Mouse (Mus musculus): Measurements from ENCODE around the gene Plppr3. TPM values are rescaled to one million over a fixed set of nuclear protein-coding genes. Genes with fewer than 3 reads are reported as not detected.

Gene Plppr3
- polyA plus RNA-seq, 1 experiment from 2014 or later = 156 TPM

DNA sequence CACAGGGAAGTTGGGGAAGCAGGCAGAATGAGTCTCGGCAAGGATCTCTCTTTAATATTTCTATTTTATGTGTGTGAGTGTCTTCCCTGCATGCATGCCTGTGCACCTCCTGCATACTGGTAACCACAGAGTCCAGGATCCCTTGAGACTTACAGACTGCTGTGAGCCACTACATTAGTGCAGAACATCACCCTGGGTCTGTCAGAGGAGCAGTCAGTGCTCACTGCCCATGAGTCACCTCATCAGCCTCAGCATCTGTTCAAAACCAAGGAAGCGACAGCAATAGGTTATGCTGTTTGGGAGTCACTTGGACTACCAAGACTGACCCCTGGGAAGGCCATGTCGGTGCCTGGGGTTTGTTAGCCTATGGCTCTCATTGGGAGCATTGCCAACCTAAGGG is 32.1 kb downstream of the Plppr3 start:
- H3K4me1 ChIP-seq (ENCODE audit: control insufficient read depth, insufficient read depth, low read length) = peaks cover 10% of the 10 kb centered on the region
- H3K9ac ChIP-seq (ENCODE audit: low read length) = no peak overlapping the region
- H3K4me3 ChIP-seq (ENCODE audit: low read depth, low read length) = no peak overlapping the region
- H3K4me2 ChIP-seq (ENCODE audit: low read depth) = no peak overlapping the region
- DNase-seq (ENCODE audit: low spot score) (no peak), ATAC-seq (ENCODE audit: insufficient read depth, low FRiP score, low TSS enrichment) (no peak)
- H3K27ac ChIP-seq (ENCODE audit: low read depth, low read length) = peak overlapping the region; percentile 58; the same call in 1 of the 2 replicates
- no peaks in the 10 kb centered on the region for H3K36me3 ChIP-seq (ENCODE audit: control insufficient read depth, insufficient read depth, low read length)
- 75% methylated on average over 3 of the region's 3 CpGs for WGBS
- H3K27me3 ChIP-seq (ENCODE audit: control insufficient read depth, insufficient read depth, low read length) = no peaks in the 10 kb centered on the region
- no peaks in the 10 kb centered on the region for H3K9me3 ChIP-seq (ENCODE audit: control insufficient read depth, low read length)

DNA sequence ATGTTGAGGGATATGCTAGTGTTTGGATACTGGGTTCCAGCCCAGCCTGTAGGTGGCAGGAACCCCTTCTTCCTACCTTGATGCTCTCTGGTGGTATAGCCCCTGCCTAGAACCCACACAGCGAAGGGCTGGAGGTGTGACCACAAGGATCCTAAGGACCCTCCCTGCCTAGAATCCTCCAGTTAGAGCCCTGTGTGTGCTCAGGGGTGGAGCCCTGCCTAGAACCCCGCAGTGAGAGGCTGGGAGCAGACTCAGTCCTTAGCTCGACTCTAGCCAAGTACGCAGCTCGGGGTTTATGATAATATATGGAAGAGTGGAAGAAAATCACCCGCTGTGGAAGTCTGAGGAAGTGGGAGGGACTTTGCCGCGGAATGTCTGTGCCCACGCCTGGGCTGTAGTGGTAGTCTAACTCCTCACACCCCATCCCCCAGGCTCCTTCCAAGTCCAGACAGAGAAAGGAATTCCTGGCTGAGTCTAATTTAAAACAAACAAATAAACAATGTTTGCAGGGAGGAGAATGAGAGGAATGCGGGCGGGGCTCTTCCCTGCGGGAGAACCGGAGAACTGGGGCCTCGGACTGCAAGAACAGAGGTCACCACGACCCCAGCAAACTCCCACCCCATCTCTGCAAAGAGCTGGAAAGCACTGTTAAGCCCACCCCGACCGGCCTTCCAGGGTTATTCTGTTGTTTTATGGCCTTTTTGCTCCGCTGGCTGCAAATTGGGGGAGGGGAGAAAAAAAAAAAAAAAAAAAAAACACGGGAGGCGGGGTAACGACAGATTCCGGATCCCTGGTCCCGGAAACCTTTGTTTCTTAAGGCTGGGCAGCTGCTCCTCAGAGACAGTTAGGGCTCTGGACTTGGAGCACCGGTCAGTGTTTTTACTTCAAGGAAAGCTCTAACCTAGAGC is 33.5 kb downstream of the Plppr3 start:
- H3K4me3 ChIP-seq (ENCODE audit: low read depth, low read length) = peak overlapping the region; percentile 21
- H3K9ac ChIP-seq (ENCODE audit: low read length) = peak overlapping the region; percentile 63
- H3K27ac ChIP-seq (ENCODE audit: low read depth, low read length) = peak overlapping the region; percentile 85
- no peaks in the 10 kb centered on the region for H3K36me3 ChIP-seq (ENCODE audit: control insufficient read depth, insufficient read depth, low read length)
- ATAC-seq (ENCODE audit: insufficient read depth, low FRiP score, low TSS enrichment) (peak; percentile 86), DNase-seq (ENCODE audit: low spot score) (peak; percentile 72)
- peak overlapping the region; percentile 45 for H3K4me2 ChIP-seq (ENCODE audit: low read depth)
- H3K4me1 ChIP-seq (ENCODE audit: control insufficient read depth, insufficient read depth, low read length) = peaks cover 10% of the 10 kb centered on the region
- under 1% methylated on average over 24 of the region's 24 CpGs for WGBS
- no peaks in the 10 kb centered on the region for H3K27me3 ChIP-seq (ENCODE audit: control insufficient read depth, insufficient read depth, low read length)
- H3K9me3 ChIP-seq (ENCODE audit: control insufficient read depth, low read length) = no peaks in the 10 kb centered on the region

DNA sequence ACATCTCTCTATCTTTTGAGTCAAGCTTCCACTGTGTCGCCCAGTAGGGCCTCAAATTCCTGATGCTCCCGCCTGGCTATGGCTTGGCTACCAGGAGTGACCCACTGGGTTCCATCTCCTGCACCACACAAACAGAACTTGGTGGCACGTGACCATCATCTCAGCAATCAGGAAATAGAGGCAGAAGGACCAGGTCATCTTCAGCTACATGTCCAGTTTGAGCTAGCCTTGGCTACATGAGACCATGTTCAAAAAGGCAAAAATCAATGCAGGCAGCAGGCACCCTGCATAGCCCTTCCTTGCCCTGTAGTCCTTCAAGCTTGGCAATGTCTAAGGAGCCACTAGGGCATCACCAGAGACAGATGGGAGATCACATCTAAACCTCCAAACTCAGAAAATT is 34.3 kb downstream of the Plppr3 start:
- Histone ChIP-seq H3K27ac (ENCODE audit: low read depth, low read length) (no peak overlapping the region), H3K36me3 (ENCODE audit: control insufficient read depth, insufficient read depth, low read length) (no peaks in the 10 kb centered on the region), H3K9me3 (ENCODE audit: control insufficient read depth, low read length) (no peaks in the 10 kb centered on the region), H3K4me2 (ENCODE audit: low read depth) (no peak overlapping the region), H3K4me1 (ENCODE audit: control insufficient read depth, insufficient read depth, low read length) (peaks cover 10% of the 10 kb centered on the region), H3K27me3 (ENCODE audit: control insufficient read depth, insufficient read depth, low read length) (no peaks in the 10 kb centered on the region), H3K9ac (ENCODE audit: low read length) (no peak overlapping the region), H3K4me3 (ENCODE audit: low read depth, low read length) (no peak overlapping the region)
- 87% methylated on average over 3 of the region's 3 CpGs for WGBS
- no peak for ATAC-seq (ENCODE audit: insufficient read depth, low FRiP score, low TSS enrichment)
- DNase-seq (ENCODE audit: low spot score) = no peak

DNA sequence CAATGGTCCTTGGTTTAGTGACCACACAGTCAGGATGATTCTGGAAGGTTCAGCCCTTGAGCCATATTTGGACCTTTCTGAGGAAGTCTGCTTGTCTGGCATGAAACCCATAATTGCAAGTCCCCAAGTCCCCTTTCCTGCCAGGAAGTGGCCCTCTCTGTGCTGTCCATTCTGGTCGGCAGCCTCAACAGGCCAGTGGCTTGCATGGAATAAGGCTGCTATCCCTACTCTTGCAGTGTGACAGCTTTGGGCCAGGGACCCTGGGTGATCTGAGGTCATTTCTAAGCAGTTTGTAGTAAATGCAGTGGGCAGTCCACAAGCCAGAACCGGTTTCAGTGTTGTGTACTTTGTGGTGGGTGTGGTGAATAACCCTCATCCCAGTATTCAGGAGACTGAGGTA is 36.3 kb downstream of the Plppr3 start:
- no peak overlapping the region for H3K27ac ChIP-seq (ENCODE audit: low read depth, low read length)
- no peaks in the 10 kb centered on the region for H3K9me3 ChIP-seq (ENCODE audit: control insufficient read depth, low read length)
- ATAC-seq (ENCODE audit: insufficient read depth, low FRiP score, low TSS enrichment) = no peak
- H3K9ac ChIP-seq (ENCODE audit: low read length) = no peak overlapping the region
- H3K36me3 ChIP-seq (ENCODE audit: control insufficient read depth, insufficient read depth, low read length) = no peaks in the 10 kb centered on the region
- 74% methylated on average over 2 of the region's 2 CpGs for WGBS
- H3K4me3 ChIP-seq (ENCODE audit: low read depth, low read length) = no peak overlapping the region
- peaks cover 10% of the 10 kb centered on the region for H3K4me1 ChIP-seq (ENCODE audit: control insufficient read depth, insufficient read depth, low read length)
- no peak overlapping the region for H3K4me2 ChIP-seq (ENCODE audit: low read depth)
- DNase-seq (ENCODE audit: low spot score) = no peak
- H3K27me3 ChIP-seq (ENCODE audit: control insufficient read depth, insufficient read depth, low read length) = no peaks in the 10 kb centered on the region

DNA sequence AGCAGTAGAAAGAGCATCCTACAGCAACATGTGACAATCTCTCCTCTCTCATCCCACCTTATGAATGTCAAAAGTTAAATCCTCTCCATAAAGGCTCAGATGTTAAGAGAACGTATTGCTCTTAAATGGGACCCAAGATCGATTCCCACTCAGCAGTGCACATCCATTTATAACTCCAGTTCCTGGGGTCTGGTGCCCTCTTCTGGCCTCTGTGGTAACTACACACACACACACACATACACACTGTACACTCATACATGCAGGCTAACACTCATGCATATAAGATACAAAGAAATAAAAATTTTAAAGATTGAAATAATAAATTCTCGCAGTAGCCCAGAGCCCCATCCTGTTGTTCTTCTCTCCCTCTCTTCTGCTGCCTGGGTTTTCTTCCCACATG is 37.5 kb downstream of the Plppr3 start:
- Histone ChIP-seq H3K4me1 (ENCODE audit: control insufficient read depth, insufficient read depth, low read length) (peaks cover 5% of the 10 kb centered on the region; the same call in 1 of the 2 replicates), H3K9ac (ENCODE audit: low read length) (no peak overlapping the region), H3K4me3 (ENCODE audit: low read depth, low read length) (no peak overlapping the region), H3K4me2 (ENCODE audit: low read depth) (no peak overlapping the region), H3K9me3 (ENCODE audit: control insufficient read depth, low read length) (no peaks in the 10 kb centered on the region), H3K36me3 (ENCODE audit: control insufficient read depth, insufficient read depth, low read length) (no peaks in the 10 kb centered on the region), H3K27me3 (ENCODE audit: control insufficient read depth, insufficient read depth, low read length) (no peaks in the 10 kb centered on the region), H3K27ac (ENCODE audit: low read depth, low read length) (no peak overlapping the region)
- 95% methylated on average over 3 of the region's 3 CpGs for WGBS
- no peak for DNase-seq (ENCODE audit: low spot score)
- ATAC-seq (ENCODE audit: insufficient read depth, low FRiP score, low TSS enrichment) = no peak

DNA sequence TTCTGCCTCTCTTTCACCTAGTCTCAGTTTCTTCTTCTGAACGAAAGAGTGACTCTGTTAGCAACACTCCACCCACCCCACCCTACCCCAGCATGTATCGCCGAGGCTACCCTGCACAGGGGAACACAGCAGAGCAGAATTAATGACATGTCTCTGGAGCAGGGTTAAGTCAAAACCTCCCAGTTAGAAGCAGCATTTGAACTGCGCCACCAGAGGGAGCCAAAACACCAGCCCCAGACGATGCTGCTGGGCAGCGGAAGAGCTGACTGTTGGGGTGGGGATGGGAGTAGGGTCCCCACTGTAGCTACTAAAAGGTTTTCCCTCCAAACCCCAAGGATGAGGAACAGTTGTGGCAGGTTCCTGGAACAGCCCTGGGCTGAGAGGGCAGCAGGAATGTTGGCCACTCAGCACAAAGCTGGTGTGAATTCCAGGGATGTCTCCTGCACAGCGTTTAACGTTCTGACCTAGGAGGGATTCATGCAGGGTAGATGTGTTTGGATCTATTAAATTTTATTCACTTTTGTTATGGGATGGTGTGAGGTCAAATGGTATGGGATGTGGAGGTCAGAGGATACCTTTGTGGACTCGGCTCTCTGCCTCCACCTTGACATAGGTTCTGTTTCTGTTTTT is 39.5 kb downstream of the Plppr3 start:
- peak; percentile 85 for DNase-seq (ENCODE audit: low spot score)
- peak; percentile 53; the same call in 1 of the 2 replicates for ATAC-seq (ENCODE audit: insufficient read depth, low FRiP score, low TSS enrichment)
- no peaks in the 10 kb centered on the region for H3K36me3 ChIP-seq (ENCODE audit: control insufficient read depth, insufficient read depth, low read length)
- H3K4me2 ChIP-seq (ENCODE audit: low read depth) = no peak overlapping the region
- 26% methylated on average over 9 of the region's 9 CpGs for WGBS
- no peak overlapping the region for H3K4me3 ChIP-seq (ENCODE audit: low read depth, low read length)
- H3K27me3 ChIP-seq (ENCODE audit: control insufficient read depth, insufficient read depth, low read length) = no peaks in the 10 kb centered on the region
- H3K4me1 ChIP-seq (ENCODE audit: control insufficient read depth, insufficient read depth, low read length) = no peaks in the 10 kb centered on the region
- no peaks in the 10 kb centered on the region for H3K9me3 ChIP-seq (ENCODE audit: control insufficient read depth, low read length)
- no peak overlapping the region for H3K27ac ChIP-seq (ENCODE audit: low read depth, low read length)
- H3K9ac ChIP-seq (ENCODE audit: low read length) = no peak overlapping the region

DNA sequence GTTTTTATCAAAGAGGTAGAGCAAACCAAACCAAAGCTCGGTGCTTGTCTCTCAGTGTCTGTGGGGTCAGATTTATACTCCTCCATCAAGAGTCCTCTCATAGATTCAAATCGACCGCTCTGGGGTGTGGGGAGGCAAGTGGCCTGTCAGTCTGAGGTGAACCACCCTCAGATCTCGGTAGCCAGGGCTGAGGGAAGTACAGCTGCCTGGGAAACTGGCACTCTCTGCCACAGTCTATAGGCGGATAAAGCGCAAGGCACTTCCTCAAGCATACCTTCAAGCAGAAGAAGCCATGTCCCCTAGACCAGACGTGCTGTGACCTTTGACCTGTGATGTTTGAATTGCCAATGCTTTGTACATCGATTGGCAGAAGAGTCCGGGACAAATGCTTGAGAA is 41.6 kb downstream of the Plppr3 start:
- Histone ChIP-seq H3K4me3 (ENCODE audit: low read depth, low read length) (no peak overlapping the region), H3K27me3 (ENCODE audit: control insufficient read depth, insufficient read depth, low read length) (no peaks in the 10 kb centered on the region), H3K27ac (ENCODE audit: low read depth, low read length) (no peak overlapping the region), H3K9ac (ENCODE audit: low read length) (no peak overlapping the region), H3K36me3 (ENCODE audit: control insufficient read depth, insufficient read depth, low read length) (no peaks in the 10 kb centered on the region), H3K4me1 (ENCODE audit: control insufficient read depth, insufficient read depth, low read length) (no peaks in the 10 kb centered on the region), H3K9me3 (ENCODE audit: control insufficient read depth, low read length) (no peaks in the 10 kb centered on the region; the same call in 1 of the 2 replicates), H3K4me2 (ENCODE audit: low read depth) (no peak overlapping the region)
- DNase-seq (ENCODE audit: low spot score) = no peak
- 81% methylated on average over 9 of the region's 9 CpGs for WGBS
- no peak for ATAC-seq (ENCODE audit: insufficient read depth, low FRiP score, low TSS enrichment)

DNA sequence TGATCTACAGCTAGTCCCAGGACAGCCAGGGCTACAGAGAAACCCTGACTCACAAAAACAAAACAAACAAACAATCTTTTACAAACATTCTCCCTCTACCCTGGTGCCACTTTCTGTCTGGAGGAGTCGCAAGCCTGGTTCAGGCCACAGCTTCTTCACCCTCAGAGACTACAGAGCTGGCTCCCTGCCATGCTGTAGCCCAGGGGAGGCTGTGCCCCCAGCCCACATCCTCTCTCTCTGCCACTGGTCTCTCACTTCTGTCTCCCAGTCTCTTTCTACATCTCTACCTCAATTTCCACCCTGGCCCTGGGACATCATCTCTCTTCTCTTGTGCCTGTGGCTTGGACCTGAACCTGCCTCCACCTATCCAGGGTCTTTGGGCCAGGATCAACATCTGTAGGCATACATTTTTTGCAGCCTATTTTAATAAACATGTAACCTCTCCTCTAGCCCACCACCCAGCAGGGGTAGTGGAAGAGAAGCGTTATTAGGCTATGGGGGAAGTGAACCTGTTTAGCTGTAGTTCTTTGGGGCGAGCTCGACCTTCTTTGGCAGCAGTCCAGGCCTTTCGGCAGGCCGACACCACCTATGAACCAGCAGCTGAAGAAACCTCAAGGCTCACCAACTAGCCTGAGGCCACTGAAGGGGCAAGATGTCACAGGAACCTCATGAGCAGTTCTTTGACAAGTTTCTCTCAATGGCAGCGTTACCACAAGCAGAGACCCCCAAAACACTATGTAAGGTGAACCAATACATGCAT is 42.2 kb downstream of the Plppr3 start:
- Histone ChIP-seq H3K4me3 (ENCODE audit: low read depth, low read length) (no peak overlapping the region), H3K27me3 (ENCODE audit: control insufficient read depth, insufficient read depth, low read length) (no peaks in the 10 kb centered on the region), H3K27ac (ENCODE audit: low read depth, low read length) (no peak overlapping the region), H3K4me2 (ENCODE audit: low read depth) (no peak overlapping the region), H3K9me3 (ENCODE audit: control insufficient read depth, low read length) (no peaks in the 10 kb centered on the region; the same call in 1 of the 2 replicates), H3K9ac (ENCODE audit: low read length) (no peak overlapping the region), H3K36me3 (ENCODE audit: control insufficient read depth, insufficient read depth, low read length) (no peaks in the 10 kb centered on the region), H3K4me1 (ENCODE audit: control insufficient read depth, insufficient read depth, low read length) (no peaks in the 10 kb centered on the region)
- WGBS = 83% methylated on average over 7 of the region's 7 CpGs
- ATAC-seq (ENCODE audit: insufficient read depth, low FRiP score, low TSS enrichment) (no peak), DNase-seq (ENCODE audit: low spot score) (no peak)

All from neural tube, embryonic 11.5 days (tissue).